Mouse (Mus musculus): Measurements from ENCODE around the gene Mecom.

GRCm38 (mm10) chr3:29980531-29980930 lies 567.3 kb downstream of the Mecom start:
- TF ChIP-seq CTCF (IDR thresholded peaks at IDR 0.05; ENCODE audit: borderline replicate concordance, insufficient read depth, low read depth, low read length) = no peak
- TF ChIP-seq POLR2A (IDR thresholded peaks at IDR 0.05; ENCODE audit: borderline replicate concordance, insufficient read depth, low read length) = no peak
